In the genomic region with DNA sequence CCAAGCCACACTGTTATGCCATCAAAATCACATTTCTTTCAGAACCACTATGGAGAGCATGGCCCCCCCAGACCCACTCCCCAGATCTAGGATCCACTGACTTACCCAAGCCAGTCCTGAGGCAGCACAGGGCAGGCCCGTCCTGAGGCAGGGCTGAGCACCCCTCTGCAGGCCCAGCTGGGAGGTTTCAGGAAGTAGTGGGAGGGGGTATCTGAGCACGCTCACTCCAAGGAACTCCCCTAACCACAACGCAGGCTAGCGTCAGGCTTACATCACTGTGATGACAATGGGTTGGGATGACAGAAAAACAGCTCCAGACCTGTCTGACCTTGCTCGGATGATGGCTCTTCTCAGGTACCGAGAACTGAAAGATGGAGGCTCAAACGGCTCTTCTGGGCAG, we compare ENCODE assay signal across 1 mouse cellular context.
TF ChIP-seq lines count a peak whose summit lies in the region.

No protein-coding gene starts in this region.

TF ChIP-seq in CH12.LX, 34 proteins besides CTCF, POLR2A, EP300 and RAD21 (continued from another document):
- peak; percentile 82 for TF ChIP-seq IRF4 (IDR thresholded peaks at IDR 0.05; ENCODE audit: low read depth, low read length)
- no peak for TF ChIP-seq MAFK (IDR thresholded peaks at IDR 0.05; ENCODE audit: insufficient replicate concordance, low read length)
- no peak for TF ChIP-seq JUN (IDR thresholded peaks at IDR 0.05; ENCODE audit: insufficient read depth, low read depth, low read length)
- no peak for TF ChIP-seq UBTF (IDR thresholded peaks at IDR 0.05; ENCODE audit: low read depth, low read length)
- TF ChIP-seq SIN3A (IDR thresholded peaks at IDR 0.05; ENCODE audit: low read length): peak; percentile 97
- peak; percentile 89 for TF ChIP-seq TBP (conservative IDR thresholded peaks at IDR 0.05; ENCODE audit: low read depth, low read length)
- 0 out of 2 replicates have a peak, but pooled peaks have one; percentile 42 for TF ChIP-seq CHD2 (IDR thresholded peaks at IDR 0.05; ENCODE audit: low read length)
- TF ChIP-seq PAX5 (IDR thresholded peaks at IDR 0.05; ENCODE audit: low read length): no peak
- TF ChIP-seq POLR2AphosphoS2 (IDR thresholded peaks at IDR 0.05; ENCODE audit: low read depth, low read length): peak; percentile 81; the same call in 1 of the 2 replicates
- TF ChIP-seq SMC3 (IDR thresholded peaks at IDR 0.05; ENCODE audit: low read depth, low read length): no peak
- no peak for TF ChIP-seq USF2 (conservative IDR thresholded peaks at IDR 0.05; ENCODE audit: low read depth, low read length)
- TF ChIP-seq ETS1 (conservative IDR thresholded peaks at IDR 0.05; ENCODE audit: low read depth, low read length): peak; percentile 99
- TF ChIP-seq MAX (IDR thresholded peaks at IDR 0.05; ENCODE audit: low read length): peak; percentile 89
- TF ChIP-seq USF1 (IDR thresholded peaks at IDR 0.05; ENCODE audit: low read depth, low read length): no peak
- TF ChIP-seq HCFC1 (IDR thresholded peaks at IDR 0.05; ENCODE audit: low read depth, low read length): peak; percentile 49; the same call in 1 of the 2 replicates
- peak; percentile 57 for TF ChIP-seq NRF1 (IDR thresholded peaks at IDR 0.05; ENCODE audit: low read depth, low read length)
- TF ChIP-seq JUND (conservative IDR thresholded peaks at IDR 0.05; ENCODE audit: low read depth, low read length): no peak
- TF ChIP-seq ZC3H11A (IDR thresholded peaks at IDR 0.05; ENCODE audit: low read depth, low read length): no peak
- TF ChIP-seq MAZ (IDR thresholded peaks at IDR 0.05; ENCODE audit: low read depth, low read length): peak; percentile 96
- peak; percentile 76 for TF ChIP-seq NELFE (IDR thresholded peaks at IDR 0.05; ENCODE audit: low read depth, low read length)
- TF ChIP-seq E2F4 (IDR thresholded peaks at IDR 0.05; ENCODE audit: insufficient replicate concordance, low read depth, low read length): no peak
- TF ChIP-seq CHD1 (IDR thresholded peaks at IDR 0.05; ENCODE audit: low read depth, low read length): no peak; the same call in 1 of the 2 replicates
- peak; percentile 81 for TF ChIP-seq MYC (IDR thresholded peaks at IDR 0.05; ENCODE audit: low read depth, low read length)
- TF ChIP-seq ELF1 (IDR thresholded peaks at IDR 0.05; ENCODE audit: low read depth, low read length): peak; percentile 90
- peak; percentile 80 for TF ChIP-seq BHLHE40 (IDR thresholded peaks at IDR 0.05; ENCODE audit: low read depth, low read length)
